Mouse (Mus musculus): Measurements from ENCODE around the gene Serpina3n. TPM values are rescaled to one million over a fixed set of nuclear protein-coding genes. Genes with fewer than 3 reads are reported as not detected.

The Serpina3n gene
- under 1 TPM in 1 of 2 experiments, not detected in 1; 0.33 TPM for total RNA-seq (2023)

DNA sequence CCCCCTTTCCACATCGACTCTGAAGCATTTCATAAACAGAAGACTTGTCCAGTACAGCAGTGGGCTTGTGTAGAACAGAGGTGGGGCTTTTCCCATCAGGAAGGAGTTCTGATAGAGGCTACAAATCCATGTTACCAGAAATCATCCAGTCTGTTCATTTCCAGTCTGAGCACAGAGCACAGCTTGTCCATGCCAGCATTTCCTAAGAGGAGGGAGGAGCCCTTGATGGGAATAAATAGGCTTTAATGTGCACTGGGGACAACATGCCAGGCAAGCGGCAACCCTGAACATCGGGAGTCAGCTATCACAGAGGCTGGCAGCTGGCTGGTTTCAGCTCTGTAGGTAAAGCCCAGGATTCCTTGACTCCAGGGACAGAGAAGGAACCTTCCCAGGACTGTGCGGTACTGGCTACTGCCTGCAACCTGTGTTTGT lies at the start of gene Serpina3n:
TSS of gene Serpina3n (plus strand) at position 276 of the 432 bp plus-strand sequence.

Other genes starting within 250 kb of the Serpina3n start
- gene Serpina3f, start 192.2 kb upstream of the Serpina3n start, total RNA-seq (2023): 1 to 10 TPM; 4.9 to 6.2 TPM
- 10 to 100 TPM; 72.3 to 80.9 TPM for gene Serpina3g, start 170.5 kb upstream of the Serpina3n start, total RNA-seq (2023)
- 1 to 10 TPM in 1 of 2 experiments, not detected in 1; 1.4 TPM for gene Serpina3i, start 143.6 kb upstream of the Serpina3n start, total RNA-seq (2023)
- gene Serpina3j, start 92.2 kb upstream of the Serpina3n start, total RNA-seq (2023): not detected
- gene Serpina3k, start 68.2 kb upstream of the Serpina3n start, total RNA-seq (2023): not detected
- not detected for gene Serpina3m, start 68.2 kb upstream of the Serpina3n start, total RNA-seq (2023)
- gene Gsc, start 66.6 kb downstream of the Serpina3n start, total RNA-seq (2023): not detected